Mouse (Mus musculus) ES-E14 (cell line): ENCODE measurements around the gene Gm21983. TPM values are rescaled to one million over a fixed set of nuclear protein-coding genes. Genes with fewer than 3 reads are reported as not detected.

Source experiments
- DNase-seq: peaks from one replicate; pipeline ENCODE4 v3.0.0-alpha.2; 2013; ENCODE audit warnings: low read depth, low spot score
- H3K27ac ChIP-seq: 2 replicates; pipeline ENCODE4 v1.5.1; 2012; ENCODE audit warnings: low read depth, mild to moderate bottlenecking, low read length, moderate library complexity, mixed read lengths; ENCODE audit not compliant: poor library complexity, insufficient read depth, severe bottlenecking
- H3K36me3 ChIP-seq: 2 replicates; pipeline ENCODE4 v1.6.1; 2012; ENCODE audit warnings: mild to moderate bottlenecking, low read length, moderate library complexity, mixed read lengths; ENCODE audit not compliant: control insufficient read depth, poor library complexity, insufficient read depth, severe bottlenecking
- H3K4me1 ChIP-seq, 2 experiments: fragments of 150-350 bp in 1 of 2; sonication (generic) in 1 of 2; 2 replicates each; pipeline ENCODE4 v1.6.1; 2012; ENCODE audit warnings: low read length in 2 of 2, mild to moderate bottlenecking in 1 of 2, mixed read lengths in 1 of 2; ENCODE audit not compliant: control insufficient read depth in 2 of 2, insufficient read depth in 2 of 2, poor library complexity in 1 of 2
- H3K4me3 ChIP-seq, 2 experiments: fragments of 150-350 bp in 1 of 2; sonication (generic) in 1 of 2; 2 replicates each; pipeline ENCODE4 v1.5.1; 2012; ENCODE audit warnings: low read length in 2 of 2, low read depth in 1 of 2, mild to moderate bottlenecking in 1 of 2, mixed read lengths in 1 of 2; ENCODE audit not compliant: insufficient read depth in 1 of 2, poor library complexity in 1 of 2, severe bottlenecking in 1 of 2
- H3K9ac ChIP-seq: 2 replicates; pipeline ENCODE4 v1.6.1; 2012; ENCODE audit warnings: low read depth, mild to moderate bottlenecking, low read length, mixed read lengths; ENCODE audit not compliant: poor library complexity, insufficient read depth, severe bottlenecking
- H3K9me3 ChIP-seq: fragments of 150-350 bp; sonication (generic); 2 replicates; pipeline ENCODE4 v1.6.1; 2012; ENCODE audit warnings: low read depth, mild to moderate bottlenecking, low read length; ENCODE audit not compliant: control insufficient read depth, insufficient read depth
- CHD2 ChIP-seq: IDR thresholded peaks from 2 replicates; pipeline ENCODE4 v1.6.1; 2014; ENCODE audit warnings: mild to moderate bottlenecking, low read depth, low read length, inconsistent platforms
- HCFC1 ChIP-seq: IDR thresholded peaks from 2 replicates; pipeline ENCODE4 v1.6.1; 2012; ENCODE audit warnings: low read length, inconsistent platforms, borderline replicate concordance; ENCODE audit not compliant: insufficient read depth
- MAFK ChIP-seq: IDR thresholded peaks from 2 replicates; pipeline ENCODE4 v1.6.1; 2014; ENCODE audit warnings: mild to moderate bottlenecking, low read depth, low read length, inconsistent platforms; ENCODE audit not compliant: insufficient read depth
- ZC3H11A ChIP-seq: IDR thresholded peaks from 2 replicates; pipeline ENCODE4 v1.6.1; 2012; ENCODE audit warnings: low read depth, mild to moderate bottlenecking, inconsistent platforms, low read length, borderline replicate concordance
- ZNF384 ChIP-seq: IDR thresholded peaks from 2 replicates; pipeline ENCODE4 v1.6.1; 2012; ENCODE audit warnings: low read depth, low read length, inconsistent platforms
- in situ Hi-C, 2 experiments: fragments of 600-800 bp; cut with MboI; formaldehyde crosslinking; loops; one replicate each; pipeline ENCODE4 v1.15.1; 2025; ENCODE audit warnings: low sequenced_read_pairs in 2 of 2, inconsistent platforms in 1 of 2; ENCODE audit not compliant: unreplicated experiment in 2 of 2
- total RNA-seq: library from RNA; depleted of rRNA; stranded (reverse); fragments of 300-350 nt; gene quantifications from 2 replicates; pipeline ENCODE4 v1.2.3, GENCODE M21; 2012

Gene Gm21983
- total RNA-seq, 1 experiment = not detected

GRCm38 (mm10) chr7:27219937-27220336 is 39.1 kb upstream of the Gm21983 start:
- Histone ChIP-seq H3K9ac (no peak overlapping the region), H3K9me3 (no peaks in the 10 kb centered on the region), H3K27ac (no peak overlapping the region; the same call in 1 of the 2 replicates), H3K4me3 (no peak overlapping the region), H3K4me1 (peaks cover 3 to 19% of the 10 kb centered on the region in 2 experiments; a peak in 2 of 4 replicates), H3K36me3 (peaks cover 7% of the 10 kb centered on the region; the same call in 1 of the 2 replicates)
- TF ChIP-seq HCFC1 = no peak
- TF ChIP-seq MAFK = no peak
- TF ChIP-seq CHD2 = no peak
- no peak for TF ChIP-seq ZNF384
- TF ChIP-seq ZC3H11A = no peak
- in situ Hi-C loops = no loop called here
- DNase-seq = no peak

- H3K27ac ChIP-seq = no peak overlapping the region
- H3K4me1 ChIP-seq = peaks cover 3 to 13% of the 10 kb centered on the region in 2 experiments; a peak in 2 of 4 replicates
- no peak overlapping the region for H3K4me3 ChIP-seq
- DNase-seq = no peak
- in situ Hi-C loops = no loop called here
- no peak overlapping the region for H3K9ac ChIP-seq
- no peaks in the 10 kb centered on the region for H3K9me3 ChIP-seq
- peaks cover 13% of the 10 kb centered on the region; the same call in 1 of the 2 replicates for H3K36me3 ChIP-seq
- no peak for TF ChIP-seq HCFC1
- no peak for TF ChIP-seq MAFK
- no peak for TF ChIP-seq ZNF384
- TF ChIP-seq ZC3H11A = no peak
- TF ChIP-seq CHD2 = no peak
Measured at GRCm38 (mm10) chr7:27218586-27218985, 37.7 kb upstream of the Gm21983 start.

- no peaks in the 10 kb centered on the region for H3K9me3 ChIP-seq
- H3K36me3 ChIP-seq = peaks cover 27% of the 10 kb centered on the region
- no peaks in the 10 kb centered on the region for H3K4me1 ChIP-seq
- DNase-seq = no peak
- no peak overlapping the region for H3K4me3 ChIP-seq
- TF ChIP-seq ZC3H11A = no peak
- TF ChIP-seq ZNF384 = no peak
- TF ChIP-seq HCFC1 = no peak
- no peak for TF ChIP-seq MAFK
- no peak for TF ChIP-seq CHD2
- in situ Hi-C loops = no loop called here
- no peak overlapping the region for H3K9ac ChIP-seq
- no peak overlapping the region for H3K27ac ChIP-seq
Measured at GRCm38 (mm10) chr7:27212626-27213025, 31.7 kb upstream of the Gm21983 start.

GRCm38 (mm10) chr7:27203730-27204449 is 23.0 kb upstream of the Gm21983 start:
- Histone ChIP-seq H3K27ac (no peak overlapping the region), H3K9ac (no peak overlapping the region), H3K4me3 (no peak overlapping the region), H3K36me3 (peaks cover 42% of the 10 kb centered on the region), H3K4me1 (peaks cover 2 to 5% of the 10 kb centered on the region in 2 experiments; a peak in 2 of 4 replicates), H3K9me3 (no peaks in the 10 kb centered on the region)
- in situ Hi-C loops = no loop called here
- no peak for DNase-seq
- no peak for TF ChIP-seq ZNF384
- no peak for TF ChIP-seq MAFK
- no peak for TF ChIP-seq HCFC1
- TF ChIP-seq ZC3H11A = no peak
- TF ChIP-seq CHD2 = no peak
